Mouse (Mus musculus) E14TG2a.4 (cell line): Measurements from ENCODE around the gene Dnaja3.

Experiments used
- H3K27me3 ChIP-seq: 2 replicates; pipeline ENCODE4 v1.6.1; 2014; ENCODE audit warnings: low read length, control low read depth; ENCODE audit not compliant: insufficient read depth
- H3K36me3 ChIP-seq: 2 replicates; pipeline ENCODE4 v1.6.1; 2014; ENCODE audit warnings: low read length, control low read depth; ENCODE audit not compliant: insufficient read depth
- H3K4me1 ChIP-seq: replicated peaks from 2 replicates; pipeline ENCODE4 v1.6.1; 2014; ENCODE audit warnings: low read depth, low read length, control low read depth
- H3K4me3 ChIP-seq: replicated peaks from 2 replicates; pipeline ENCODE4 v1.5.1; 2014; ENCODE audit warnings: mild to moderate bottlenecking, low read length
- H3K9me3 ChIP-seq: 2 replicates; pipeline ENCODE4 v1.6.1; 2014; ENCODE audit warnings: low read length, control low read depth
- CTCF ChIP-seq: conservative IDR thresholded peaks from 2 replicates; pipeline ENCODE4 v1.5.1; 2014; ENCODE audit warnings: low read length
- NANOG ChIP-seq: IDR thresholded peaks from 2 replicates; pipeline ENCODE4 v1.6.1; 2014; ENCODE audit warnings: borderline replicate concordance, low read length, mixed read lengths
- POU5F1 ChIP-seq: IDR thresholded peaks from 2 replicates; pipeline ENCODE4 v1.6.1; 2014; ENCODE audit warnings: low read length, borderline replicate concordance

Dnaja3 gene

GRCm38 (mm10) chr16:4645867-4646266 is 6.1 kb downstream of the Dnaja3 start:
- TF ChIP-seq CTCF (no peak), NANOG (no peak), POU5F1 (no peak)
- H3K4me3 ChIP-seq, result no peak overlapping the region
- H3K36me3 ChIP-seq, result peaks cover 62% of the 10 kb centered on the region
- peaks cover 77% of the 10 kb centered on the region for H3K4me1 ChIP-seq
- H3K27me3 ChIP-seq, result peaks cover 4% of the 10 kb centered on the region
- H3K9me3 ChIP-seq, result no peaks in the 10 kb centered on the region

GRCm38 (mm10) chr16:4646831-4647230 is 7.0 kb downstream of the Dnaja3 start:
- no peaks in the 10 kb centered on the region for H3K9me3 ChIP-seq
- peaks cover 67% of the 10 kb centered on the region for H3K36me3 ChIP-seq
- no peak for TF ChIP-seq POU5F1
- no peak for TF ChIP-seq CTCF
- no peak for TF ChIP-seq NANOG
- H3K4me3 ChIP-seq, result no peak overlapping the region
- peaks cover 77% of the 10 kb centered on the region for H3K4me1 ChIP-seq
- no peaks in the 10 kb centered on the region for H3K27me3 ChIP-seq

- no peaks in the 10 kb centered on the region for H3K27me3 ChIP-seq
- H3K36me3 ChIP-seq, result peaks cover 76% of the 10 kb centered on the region
- H3K9me3 ChIP-seq, result no peaks in the 10 kb centered on the region
- H3K4me1 ChIP-seq, result peaks cover 71% of the 10 kb centered on the region
- TF ChIP-seq NANOG, result no peak
- no peak for TF ChIP-seq POU5F1
- no peak for TF ChIP-seq CTCF
- H3K4me3 ChIP-seq, result no peak overlapping the region; the same call in 1 of the 2 replicates
Measured at GRCm38 (mm10) chr16:4647651-4648141, 7.9 kb downstream of the Dnaja3 start.

GRCm38 (mm10) chr16:4648416-4649023 is 8.7 kb downstream of the Dnaja3 start:
- no peak for TF ChIP-seq POU5F1
- no peak for TF ChIP-seq CTCF
- TF ChIP-seq NANOG, result no peak
- H3K36me3 ChIP-seq, result peaks cover 84% of the 10 kb centered on the region
- no peaks in the 10 kb centered on the region for H3K9me3 ChIP-seq
- H3K4me1 ChIP-seq, result peaks cover 62% of the 10 kb centered on the region
- H3K4me3 ChIP-seq, result peak overlapping the region; percentile 65
- H3K27me3 ChIP-seq, result no peaks in the 10 kb centered on the region

GRCm38 (mm10) chr16:4649211-4649610 is 9.4 kb downstream of the Dnaja3 start:
- Histone ChIP-seq H3K27me3 (no peaks in the 10 kb centered on the region), H3K9me3 (no peaks in the 10 kb centered on the region), H3K4me1 (peaks cover 56% of the 10 kb centered on the region), H3K36me3 (peaks cover 85% of the 10 kb centered on the region), H3K4me3 (peak overlapping the region; percentile 65)
- TF ChIP-seq NANOG, result no peak
- TF ChIP-seq CTCF, result no peak
- no peak for TF ChIP-seq POU5F1

- Histone ChIP-seq H3K4me3 (peak overlapping the region; percentile 65), H3K36me3 (peaks cover 88% of the 10 kb centered on the region), H3K27me3 (no peaks in the 10 kb centered on the region), H3K9me3 (no peaks in the 10 kb centered on the region), H3K4me1 (peaks cover 55% of the 10 kb centered on the region)
- no peak for TF ChIP-seq NANOG
- no peak for TF ChIP-seq POU5F1
- TF ChIP-seq CTCF, result no peak
Measured at GRCm38 (mm10) chr16:4649692-4650091, 9.9 kb downstream of the Dnaja3 start.

GRCm38 (mm10) chr16:4650161-4650560 is 10.4 kb downstream of the Dnaja3 start:
- Histone ChIP-seq H3K9me3 (no peaks in the 10 kb centered on the region), H3K36me3 (peaks cover 92% of the 10 kb centered on the region), H3K4me3 (peak overlapping the region; percentile 65), H3K4me1 (peaks cover 58% of the 10 kb centered on the region), H3K27me3 (no peaks in the 10 kb centered on the region)
- TF ChIP-seq POU5F1 (no peak), NANOG (no peak), CTCF (no peak)

- H3K27me3 ChIP-seq, result no peaks in the 10 kb centered on the region
- TF ChIP-seq CTCF (no peak), NANOG (no peak), POU5F1 (no peak)
- peaks cover 90% of the 10 kb centered on the region for H3K36me3 ChIP-seq
- no peaks in the 10 kb centered on the region for H3K9me3 ChIP-seq
- H3K4me3 ChIP-seq, result no peak overlapping the region
- peaks cover 68% of the 10 kb centered on the region for H3K4me1 ChIP-seq
Measured at GRCm38 (mm10) chr16:4651081-4651480, 11.3 kb downstream of the Dnaja3 start.
